Mouse (Mus musculus): ENCODE data around the gene Fstl4.

GRCm38 (mm10) chr11:52722706-52723105, 41.7 kb upstream of the Fstl4 start:
- TF ChIP-seq EP300 (IDR thresholded peaks at IDR 0.05; ENCODE audit: insufficient read depth, low read depth, low read length) (no peak), CTCF (IDR thresholded peaks at IDR 0.05) (no peak)
